Comparison of ENCODE assay signal across 8 mouse cellular contexts in the genomic region with DNA sequence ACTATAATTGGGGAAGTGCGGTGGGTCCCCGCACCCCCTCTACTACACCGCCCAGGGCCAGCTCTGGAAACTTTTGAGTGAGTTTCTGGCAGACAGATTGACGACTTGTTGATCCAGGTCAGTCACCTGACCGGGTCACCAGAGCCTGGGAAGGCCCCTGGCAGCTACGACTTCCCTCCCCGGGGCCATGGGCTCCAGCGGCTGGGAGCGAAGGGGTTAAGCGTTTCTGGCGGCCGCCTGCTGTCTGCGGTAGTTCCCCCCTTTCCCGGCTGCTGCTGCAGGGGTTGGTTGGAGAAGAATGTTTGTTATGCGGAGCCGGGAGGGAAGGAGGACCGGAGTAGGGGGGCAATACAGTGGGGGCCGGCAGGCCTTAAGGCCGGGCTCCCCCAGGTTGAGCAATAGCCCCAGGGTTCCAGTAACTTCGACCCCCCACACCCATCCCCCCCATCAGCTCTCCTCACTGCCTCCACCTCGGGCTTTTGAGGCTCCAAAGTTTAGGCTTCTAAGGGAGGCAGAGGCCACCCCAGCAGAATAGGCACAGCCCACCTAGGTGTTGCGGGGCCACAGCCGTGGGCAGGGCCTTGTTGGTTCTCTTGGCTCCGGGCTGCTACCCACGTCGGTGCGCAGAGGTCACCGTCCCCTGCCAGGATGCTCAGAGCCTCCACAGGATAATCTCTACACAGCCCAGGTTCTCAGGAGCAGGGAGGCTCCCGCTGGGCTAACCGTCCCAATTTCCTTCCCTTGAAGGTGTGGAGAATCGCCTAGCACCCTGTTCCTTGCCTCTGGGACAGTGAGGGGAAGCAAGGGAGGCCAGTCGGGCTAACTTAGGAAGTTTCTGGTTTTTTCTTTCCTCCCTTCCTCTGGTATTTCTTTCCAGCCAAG. TPM values are rescaled to one million over a fixed set of nuclear protein-coding genes. Genes with fewer than 3 reads are reported as not detected.
DNase-seq lines count a peak whose midpoint lies in the region; ATAC-seq and TF ChIP-seq lines count a peak whose summit lies in the region.

No protein-coding gene starts in this region.

- peak overlapping the region; percentile 36 for H3K9ac ChIP-seq in forebrain, embryonic 16.5 days (replicated peaks; ENCODE audit: low read depth, low read length)
- no peak overlapping the region for H3K9ac ChIP-seq in intestine, embryonic 14.5 days (ENCODE audit: low read length)

- H3K4me1 ChIP-seq in thymus, adult 2 months (replicated peaks; ENCODE audit: control insufficient read depth, insufficient read depth, low read length): peaks cover 29% of the 10 kb centered on the region
- peaks cover 54% of the 10 kb centered on the region for H3K4me1 ChIP-seq in forebrain, embryonic 16.5 days (replicated peaks; ENCODE audit: control insufficient read depth, insufficient read depth, low read length)
- H3K4me1 ChIP-seq in intestine, embryonic 14.5 days (replicated peaks; ENCODE audit: control insufficient read depth, insufficient read depth, low read length): peaks cover 61% of the 10 kb centered on the region

- no peaks in the 10 kb centered on the region; the same call in 1 of the 2 replicates for H3K27me3 ChIP-seq in thymus, adult 2 months (ENCODE audit: control insufficient read depth, insufficient read depth, low read length)
- H3K27me3 ChIP-seq in forebrain, embryonic 16.5 days (replicated peaks; ENCODE audit: control insufficient read depth, insufficient read depth, low read length): no peaks in the 10 kb centered on the region
- no peaks in the 10 kb centered on the region for H3K27me3 ChIP-seq in intestine, embryonic 14.5 days (replicated peaks; ENCODE audit: control insufficient read depth, insufficient read depth, low read length)

- 11% methylated on average over 32 of the region's 32 CpGs for WGBS in thymus, adult 2 months
- 2% methylated on average over 32 of the region's 32 CpGs for WGBS in forebrain, embryonic 16.5 days
- WGBS in intestine, embryonic 14.5 days: 2% methylated on average over 32 of the region's 32 CpGs

- 0 out of 2 replicates have a peak, but pooled peaks have one; percentile 8 for ATAC-seq in forebrain, embryonic 16.5 days
- peak; percentile 7; the same call in 1 of the 2 replicates for ATAC-seq in intestine, embryonic 14.5 days (replicated peaks; ENCODE audit: low FRiP score, low TSS enrichment, low read depth)

- no peak for TF ChIP-seq POLR2A in thymus, adult 2 months (IDR thresholded peaks at IDR 0.05; ENCODE audit: control insufficient read depth, extremely low read depth, insufficient read depth, low read length, poor library complexity)

- TF ChIP-seq CTCF in thymus, adult 2 months (IDR thresholded peaks at IDR 0.05; ENCODE audit: borderline replicate concordance, control insufficient read depth, extremely low read depth, insufficient read depth, low read length, poor library complexity): no peak

- DNase-seq in thymus, postnatal 4 days: peak; percentile 58
- DNase-seq in thymus, adult 2 months: no peak
- peak; percentile 81 for DNase-seq in intestine, embryonic 14.5 days (ENCODE audit: low spot score)
- peak; percentile 80 for DNase-seq in lung, postnatal 10 days
- peak; percentile 74 for DNase-seq in yolk sac, embryonic 10.5 days (ENCODE audit: low spot score)
- no peak for DNase-seq in layer of hippocampus, adult 9-10 months (ENCODE audit: low spot score)
- DNase-seq in frontal cortex, postnatal 25 days (ENCODE audit: low spot score in 2 of 2): no peak

- peak overlapping the region; percentile 48 for H3K4me2 ChIP-seq in forebrain, embryonic 16.5 days (ENCODE audit: low read length)
- peak overlapping the region; percentile 34 for H3K4me2 ChIP-seq in intestine, embryonic 14.5 days (ENCODE audit: low read length)

- no peaks in the 10 kb centered on the region for H3K9me3 ChIP-seq in forebrain, embryonic 16.5 days (ENCODE audit: control insufficient read depth, low read length)
- H3K9me3 ChIP-seq in intestine, embryonic 14.5 days (ENCODE audit: control insufficient read depth, low read length): no peaks in the 10 kb centered on the region

- H3K27ac ChIP-seq in thymus, adult 2 months (ENCODE audit: control insufficient read depth, insufficient read depth, low read length): no peak overlapping the region
- 0 out of 2 replicates have a peak overlapping the region, but pooled peaks have one; percentile 34 for H3K27ac ChIP-seq in forebrain, embryonic 16.5 days (ENCODE audit: low read length)
- H3K27ac ChIP-seq in intestine, embryonic 14.5 days (ENCODE audit: low read depth): peak overlapping the region; percentile 55

- no peak overlapping the region for H3K4me3 ChIP-seq in thymus, adult 2 months (ENCODE audit: control insufficient read depth, insufficient read depth, low read length)
- H3K4me3 ChIP-seq in forebrain, embryonic 16.5 days (replicated peaks; ENCODE audit: low read length): peak overlapping the region; percentile 9; the same call in 1 of the 2 replicates
- no peak overlapping the region for H3K4me3 ChIP-seq in intestine, embryonic 14.5 days (ENCODE audit: low read depth, low read length)

- H3K36me3 ChIP-seq in thymus, adult 2 months (ENCODE audit: control insufficient read depth, insufficient read depth, low read length): no peaks in the 10 kb centered on the region
- no peaks in the 10 kb centered on the region for H3K36me3 ChIP-seq in forebrain, embryonic 16.5 days (ENCODE audit: control insufficient read depth, insufficient read depth)
- no peaks in the 10 kb centered on the region for H3K36me3 ChIP-seq in intestine, embryonic 14.5 days (ENCODE audit: control insufficient read depth, insufficient read depth, low read length)

RNA-seq across cellular contexts. Expression of a gene that starts 10.3 kb away (rescaled TPM):
- 1.7 and 2.9 TPM in 2 replicates for polyA plus RNA-seq in thymus, adult 2 months (2012; rRNA removed)
- polyA plus RNA-seq in forebrain, embryonic 16.5 days (2015; fragmentation: Nextera tagmentation; extraction: Ambion mirVana): 0.89 and 0.93 TPM in 2 replicates
- 0.99 and 1.1 TPM in 2 replicates for polyA plus RNA-seq in intestine, embryonic 14.5 days (2014; fragmentation: Nextera tagmentation; extraction: Ambion mirVana)

Comparison
In these comparisons a context has a peak if more than half of its experiments do, and no peak if none do; other contexts are left out.
1. DNase-seq: peak in thymus, postnatal 4 days (single experiment), intestine, embryonic 14.5 days (single experiment), lung, postnatal 10 days (single experiment) and yolk sac, embryonic 10.5 days (single experiment); none in thymus, adult 2 months (single experiment), layer of hippocampus, adult 9-10 months (single experiment) and frontal cortex, postnatal 25 days (0 of 2).